Mouse (Mus musculus) kidney, postnatal 4 days (tissue): Measurements from ENCODE around the gene Camk2b.
"Not testable (repeated sequence)": the region's sequence is repeated elsewhere in the genome, so short reads cannot be mapped to it uniquely, and the experiment has no call there.

Source experiments
- DNase-seq, 2 experiments: peaks; one replicate each; pipeline ENCODE4 v3.0.0; 2021; ENCODE audit warnings: mixed read lengths in 2 of 2

Gene Camk2b

DNA sequence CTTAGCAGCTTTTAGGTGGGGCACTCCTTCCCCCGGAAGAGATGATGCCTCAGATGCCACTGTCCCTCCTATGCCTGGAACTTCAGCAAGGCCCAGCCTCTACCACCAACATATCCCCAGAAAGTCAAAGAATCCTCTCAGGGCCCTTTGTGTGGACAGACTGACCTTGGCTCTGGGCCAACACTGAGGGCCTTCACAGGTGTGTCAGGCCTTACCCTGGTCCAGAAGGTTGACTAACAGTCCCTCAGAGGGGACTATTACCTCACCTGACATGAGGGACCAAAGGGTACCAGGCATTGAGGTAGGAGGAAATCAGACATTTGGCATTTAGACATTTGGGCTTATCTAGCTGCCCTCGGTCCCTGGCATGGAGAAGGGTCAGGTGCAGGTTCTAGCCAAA, 86.1 kb downstream of the Camk2b start:
- DNase-seq, result no peak

DNA sequence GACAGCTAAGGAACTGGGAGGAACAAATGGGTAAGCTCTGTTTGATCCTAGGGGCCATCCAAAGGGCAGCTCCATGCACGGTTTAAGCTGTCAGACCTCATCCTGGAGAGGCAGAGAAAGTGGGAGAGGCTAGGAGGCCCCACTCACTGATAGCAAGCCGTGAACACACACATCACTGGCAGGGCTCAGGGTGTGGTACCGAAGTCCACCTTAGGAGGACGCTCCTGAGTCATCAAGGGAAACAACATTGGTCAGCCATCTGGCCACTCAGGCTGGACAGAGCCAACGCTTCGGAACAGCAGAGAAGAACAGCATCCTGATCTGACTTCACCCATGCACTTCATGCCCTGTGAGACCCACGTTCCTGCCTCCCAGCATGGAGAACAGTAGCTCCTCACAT, 87.1 kb downstream of the Camk2b start:
- DNase-seq, result no peak

DNA sequence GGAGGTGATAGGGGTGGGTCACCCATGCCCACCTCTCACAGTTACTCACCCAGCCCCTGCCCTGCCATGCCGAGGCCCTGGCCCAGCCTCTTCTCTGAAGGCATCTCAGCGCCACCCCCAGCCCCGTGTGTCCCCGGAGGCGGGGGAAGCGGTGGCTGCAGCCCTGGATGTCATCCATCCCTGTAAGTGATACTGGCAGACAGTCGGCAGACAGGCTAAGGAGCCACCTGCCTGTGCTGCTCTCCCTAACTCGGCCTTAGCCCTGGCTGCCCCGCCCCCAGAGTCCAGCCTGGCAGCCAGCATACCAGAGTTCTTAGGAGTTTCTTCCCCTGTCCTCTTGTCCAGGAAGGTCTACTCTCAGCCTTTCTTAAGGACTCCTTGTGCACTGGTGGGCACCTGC, 90.1 kb downstream of the Camk2b start:
- DNase-seq, result peak; percentile 54 to 68

DNA sequence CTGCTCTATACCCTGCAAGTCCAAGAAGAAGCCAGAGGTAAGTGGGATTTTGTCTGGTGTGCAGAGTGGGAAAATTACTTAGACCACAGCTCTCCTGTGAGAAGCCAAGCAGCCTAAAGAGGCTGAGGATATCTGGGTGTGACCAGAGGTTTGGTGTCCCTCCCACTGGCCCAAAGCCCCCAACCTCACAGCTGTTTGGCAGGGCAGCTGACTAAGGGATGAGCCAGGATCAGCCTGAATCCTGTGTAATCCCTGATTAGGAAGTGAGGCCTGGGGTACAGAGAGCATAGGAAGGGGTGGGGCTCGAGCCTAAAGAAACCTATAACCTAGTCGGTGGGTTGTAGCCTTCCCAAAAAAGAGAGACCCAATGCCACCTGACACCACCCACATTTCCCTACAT, 91.1 kb downstream of the Camk2b start:
- no peak for DNase-seq

DNA sequence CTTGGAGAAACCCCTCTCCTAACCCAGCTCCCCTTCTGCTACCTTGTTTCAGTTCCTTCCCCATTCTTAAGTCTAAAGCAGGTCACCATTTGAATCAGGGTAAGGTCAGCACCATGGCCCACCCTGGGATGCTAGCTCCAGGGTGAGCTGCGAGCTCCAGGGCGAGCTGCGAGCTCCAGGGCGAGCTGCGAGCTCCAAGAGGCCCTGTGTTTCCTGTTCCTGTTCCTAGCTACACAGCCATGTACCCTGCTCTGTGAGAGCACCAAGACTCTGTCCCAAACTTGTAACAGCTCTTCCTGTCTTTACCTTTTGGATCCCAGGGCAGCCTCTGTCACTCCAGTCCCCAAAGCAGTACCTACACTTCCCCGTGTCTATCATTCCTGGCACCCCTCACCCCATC, 92.1 kb downstream of the Camk2b start:
- no peak for DNase-seq

DNA sequence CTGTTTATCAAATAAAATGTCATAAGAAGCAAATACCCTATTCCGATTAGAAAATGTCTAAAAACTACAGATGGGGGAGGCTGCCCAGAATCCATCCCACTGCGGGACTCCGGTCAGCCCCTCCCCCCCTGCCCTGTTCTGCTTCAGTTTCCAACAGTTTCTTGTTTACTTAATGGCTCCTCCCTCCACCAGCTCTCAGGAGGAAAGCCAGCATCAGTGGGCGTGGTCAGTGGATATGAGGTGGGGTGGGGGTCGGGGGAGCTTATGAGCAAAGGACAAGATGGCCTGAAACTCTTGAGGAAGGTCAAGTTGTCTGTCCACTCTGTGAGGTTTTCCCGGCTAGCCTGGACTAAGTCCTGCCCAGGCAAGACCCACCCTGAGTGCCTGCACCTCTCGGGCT, 93.0 kb downstream of the Camk2b start:
- DNase-seq, result peak; percentile 31 to 46

- no peak for DNase-seq
Measured at GRCm38 (mm10) chr11:5971202-5971601, 95.0 kb downstream of the Camk2b start.

- DNase-seq, result no peak
Measured at GRCm38 (mm10) chr11:5968223-5968622, 97.9 kb downstream of the Camk2b start.

- no peak for DNase-seq
Measured at GRCm38 (mm10) chr11:5966751-5967150, 99.4 kb downstream of the Camk2b start.

GRCm38 (mm10) chr11:5965865-5966264, 100.3 kb downstream of the Camk2b start:
- DNase-seq, result no peak

- no peak for DNase-seq
Measured at GRCm38 (mm10) chr11:5960051-5960450, 106.1 kb downstream of the Camk2b start.

GRCm38 (mm10) chr11:5955546-5956276, 110.5 kb downstream of the Camk2b start, which contains the start of gene Ykt6:
TSS of gene Ykt6 (plus strand) at chr11:5955693.
- DNase-seq, result peak; percentile 97 to 98

DNA sequence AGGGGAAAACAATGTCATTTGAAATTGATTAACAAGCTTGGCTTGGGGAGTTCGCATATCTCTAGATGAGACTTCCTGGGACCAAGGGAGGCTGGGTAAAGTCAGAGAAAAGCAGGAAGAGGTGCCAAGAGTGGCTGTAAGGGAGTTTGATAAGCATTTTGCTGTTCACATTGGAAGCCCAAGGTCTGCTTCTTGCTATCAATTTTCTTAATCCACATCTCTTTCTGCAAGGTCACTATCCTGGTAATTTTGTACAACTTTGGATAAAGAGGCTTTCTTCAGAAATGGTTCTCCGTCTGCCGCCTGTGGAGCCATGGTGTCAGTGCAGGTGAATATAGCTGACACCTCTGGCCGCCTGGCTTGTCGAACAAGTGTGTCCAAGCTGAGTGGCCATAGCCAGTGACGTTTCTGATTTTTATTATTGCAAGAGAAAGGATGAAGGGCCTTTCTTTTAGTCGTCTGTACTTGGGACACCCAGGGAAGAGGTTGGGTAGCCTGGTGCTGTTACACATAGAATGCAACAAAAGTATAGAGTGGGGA, 111.1 kb downstream of the Camk2b start:
- peak; percentile 67 to 82 for DNase-seq

DNA sequence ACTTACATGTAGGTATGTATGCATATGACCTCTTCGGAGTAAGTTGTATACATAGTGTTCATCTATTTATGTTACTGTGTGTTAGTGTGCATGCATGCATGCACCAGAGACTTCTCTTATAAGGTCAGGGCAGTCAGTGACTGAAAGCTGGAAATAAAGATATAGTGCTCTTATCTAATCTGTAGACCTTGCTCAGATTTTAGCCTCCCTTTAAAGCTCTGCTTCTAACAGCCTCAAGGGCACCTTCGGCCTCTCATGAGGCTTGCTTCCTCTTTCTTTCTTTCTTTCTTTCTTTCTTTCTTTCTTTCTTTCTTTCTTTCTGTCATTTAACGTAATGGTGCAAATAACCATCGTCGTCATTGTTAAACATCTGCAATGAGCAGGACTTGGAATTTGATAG, 111.7 kb downstream of the Camk2b start:
- no peak for DNase-seq

GRCm38 (mm10) chr11:5953130-5953765, 112.9 kb downstream of the Camk2b start:
- peak; percentile 62 to 70 for DNase-seq

GRCm38 (mm10) chr11:5952501-5952900, 113.7 kb downstream of the Camk2b start:
- peak; percentile 76 to 83 for DNase-seq

DNA sequence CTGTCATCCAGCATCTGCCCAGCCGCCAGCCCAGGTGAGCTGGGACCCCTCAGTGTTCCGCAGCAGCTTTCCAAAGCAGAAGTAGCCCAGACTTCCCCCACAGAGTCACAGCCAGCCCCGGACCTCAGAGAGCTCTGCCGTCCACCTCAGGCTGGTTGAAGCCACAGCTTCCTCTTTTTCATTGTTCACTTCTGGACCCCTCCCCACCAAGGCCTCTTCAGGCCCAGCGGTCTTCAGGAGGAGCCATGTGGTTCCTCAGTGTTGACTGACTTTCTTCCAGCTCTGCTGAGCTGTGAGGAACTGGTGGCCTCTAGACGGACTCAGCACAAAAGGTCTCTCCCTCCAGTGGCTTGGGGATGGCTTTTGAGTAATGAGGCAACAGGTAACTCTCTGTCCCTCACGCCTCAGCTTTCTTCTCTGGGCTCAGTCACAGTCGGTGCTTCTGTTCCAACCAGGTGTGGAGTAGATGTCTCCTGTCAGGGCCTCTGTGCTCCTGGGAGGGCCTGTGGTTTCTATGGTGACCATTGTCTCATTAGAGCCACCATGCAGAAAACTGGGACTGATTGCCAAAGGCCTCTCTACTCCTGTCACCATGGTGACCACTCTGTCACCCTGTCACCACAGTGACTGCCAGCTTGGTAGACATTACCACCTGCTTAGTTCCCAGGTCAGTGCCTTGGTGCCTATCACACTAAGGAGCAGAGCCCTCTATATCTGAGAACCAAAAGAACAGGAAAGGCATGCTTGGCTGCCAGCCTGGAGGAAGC, 116.4 kb downstream of the Camk2b start, which contains the start of gene Gck:
Gene Gck (minus strand): TSS at position 496 of the 767 bp plus-strand sequence.
- no peak for DNase-seq

GRCm38 (mm10) chr11:5948546-5949250, 117.5 kb downstream of the Camk2b start:
- no peak for DNase-seq

GRCm38 (mm10) chr11:5947796-5948195, 118.4 kb downstream of the Camk2b start:
- no peak for DNase-seq

- DNase-seq, result no peak
Measured at GRCm38 (mm10) chr11:5945096-5945495, 121.1 kb downstream of the Camk2b start.

GRCm38 (mm10) chr11:5942966-5943365, 123.2 kb downstream of the Camk2b start:
- no peak for DNase-seq

GRCm38 (mm10) chr11:5934531-5934930, 131.6 kb downstream of the Camk2b start:
- DNase-seq, result not testable (repeated sequence)

GRCm38 (mm10) chr11:5931947-5932346, 134.2 kb downstream of the Camk2b start:
- DNase-seq, result peak; percentile 44 to 46
